Mouse (Mus musculus): ENCODE measurements at regions not wholly inside any gene's neighbourhood (a gene's known extent, or its start where the extent isn't known, plus 50 kb on each side); places are given as distances from the start of the nearest gene placed in this dataset.
A peak's percentile ranks its signal among the peaks of the same experiment; 100 is the strongest.
"Not testable (repeated sequence)": the region's sequence is repeated elsewhere in the genome, so short reads cannot be mapped to it uniquely, and the experiment has no call there.

DNA sequence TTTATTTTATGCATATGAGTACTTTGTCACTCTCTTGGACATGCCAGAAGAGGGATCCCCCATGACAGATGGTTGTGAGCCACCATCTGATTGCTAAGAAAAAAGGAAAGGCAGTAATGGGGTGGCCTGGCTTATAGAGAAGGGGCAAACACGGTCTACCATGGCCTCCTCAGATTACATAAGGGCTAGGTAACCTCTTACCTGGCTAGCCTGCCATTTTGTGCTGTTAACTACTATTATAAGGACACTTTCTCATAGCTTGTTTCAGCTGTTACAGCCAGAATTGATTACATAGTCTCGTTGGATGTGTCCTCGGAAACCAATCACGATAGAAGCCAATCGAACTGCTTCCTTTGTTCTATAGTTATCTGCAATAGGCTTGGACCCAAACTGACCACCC lies 60.9 kb upstream of the Gm14496 start:
- DNase-seq (ENCODE audit: low spot score), result no peak

DNA sequence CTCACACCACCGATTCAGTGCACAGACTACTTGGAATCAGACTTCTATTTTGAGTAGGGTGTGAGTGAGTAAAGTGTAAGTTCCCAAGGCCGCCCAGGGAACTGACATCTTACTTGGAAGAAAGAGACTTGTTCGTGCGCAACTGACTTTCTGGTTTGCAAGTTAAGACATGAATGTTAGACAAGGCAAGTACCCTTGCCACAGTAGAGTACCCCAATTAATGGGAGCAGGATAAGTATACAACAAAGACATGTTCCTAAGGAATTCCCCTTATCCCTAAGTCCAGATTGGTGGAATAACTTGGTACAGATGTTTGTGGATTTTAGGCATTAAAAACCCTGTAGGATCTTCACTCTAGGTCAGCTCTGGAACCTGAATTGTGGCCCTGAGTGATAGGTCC lies 60.4 kb upstream of the Gm14496 start:
- DNase-seq (ENCODE audit: low spot score), result not testable (repeated sequence)

- peak; percentile 75 for DNase-seq (ENCODE audit: low spot score)
These were observed 59.7 kb upstream of the Gm14496 start for GRCm38 (mm10) chr2:181931077-181931815.

GRCm38 (mm10) chr2:181931918-181932605 lies 58.9 kb upstream of the Gm14496 start:
- DNase-seq (ENCODE audit: low spot score), result peak; percentile 94
